In the genomic region with DNA sequence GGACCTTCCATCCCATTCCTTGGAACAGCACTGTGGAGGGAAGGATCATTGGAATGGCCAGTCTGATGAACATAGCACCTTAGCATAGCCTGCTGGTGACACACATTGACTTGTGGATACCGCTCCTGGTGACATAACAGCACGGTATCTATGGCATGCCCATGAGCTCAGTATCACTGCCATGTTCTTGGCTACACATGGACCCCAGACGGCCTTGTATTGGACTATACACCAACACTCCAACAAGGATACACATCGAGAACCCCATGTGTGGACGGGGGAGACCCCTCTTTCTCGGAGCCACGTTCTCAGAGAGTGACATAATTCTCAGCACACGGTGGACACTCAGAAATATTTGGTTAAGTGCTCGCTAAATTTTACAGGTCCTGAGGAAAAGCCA, we compare ENCODE assay signal across 21 mouse cellular contexts. TPM values are rescaled to one million over a fixed set of nuclear protein-coding genes. Genes with fewer than 3 reads are reported as not detected.
DNase-seq lines count a peak whose midpoint lies in the region; ATAC-seq lines count a peak whose summit lies in the region.
"Had no signal": no experiment of that assay in that cellular context is flagged by ENCODE, and none has a peak within 500 bp of the region (broad histone marks: within the 10 kb centered on the region; RNA-seq: fewer than 3 reads in every experiment).

No protein-coding gene starts in this region.

- 84% methylated on average over 9 of the region's 9 CpGs for WGBS in heart, embryonic 10.5 days
- 93% methylated on average over 9 of the region's 9 CpGs for WGBS in midbrain, embryonic 10.5 days
- 93% methylated on average over 9 of the region's 9 CpGs for WGBS in midbrain, embryonic 13.5 days
- WGBS in liver, embryonic 13.5 days (ENCODE audit: insufficient replicate concordance) = 73% methylated on average over 9 of the region's 9 CpGs

- H3K36me3 ChIP-seq in heart, embryonic 10.5 days = no peaks in the 10 kb centered on the region
- no peaks in the 10 kb centered on the region for H3K36me3 ChIP-seq in midbrain, embryonic 10.5 days
- no peaks in the 10 kb centered on the region for H3K36me3 ChIP-seq in midbrain, embryonic 13.5 days
- no peaks in the 10 kb centered on the region for H3K36me3 ChIP-seq in liver, embryonic 13.5 days
- H3K36me3 ChIP-seq: embryonic facial prominence, embryonic 12.5 days; heart, embryonic 15.5 days; hindbrain, embryonic 10.5 days had no signal

- ATAC-seq in midbrain, embryonic 13.5 days = no peak
- ATAC-seq in liver, embryonic 13.5 days (ENCODE audit: low read depth) = no peak

- no peak for DNase-seq in heart, embryonic 10.5 days (ENCODE audit: low spot score)
- no peak for DNase-seq in heart, postnatal 36 days
- DNase-seq in midbrain, embryonic 10.5 days (ENCODE audit: low spot score) = no peak
- no peak for DNase-seq in liver, embryonic 13.5 days
- DNase-seq in natural killer cell, adult 2 months (ENCODE audit: low spot score in 2 of 2) = no peak
- no peak for DNase-seq in ovary, postnatal 36 days (ENCODE audit: low spot score)
- DNase-seq: cerebellum, adult 9-10 months; gastrocnemius, postnatal 10 days; kidney, adult 11 months; kidney, postnatal 10 days; right cerebral cortex, postnatal 14 days; spleen, adult 18-20 months; thymus, adult 2 months had no signal

- peak overlapping the region; percentile 37; the same call in 1 of the 2 replicates for H3K27ac ChIP-seq in heart, embryonic 10.5 days
- H3K27ac ChIP-seq in midbrain, embryonic 10.5 days (replicated peaks) = peak overlapping the region; percentile 1; the same call in 1 of the 2 replicates
- H3K27ac ChIP-seq in midbrain, embryonic 13.5 days = no peak overlapping the region
- peak overlapping the region; percentile 100 for H3K27ac ChIP-seq in liver, embryonic 13.5 days
- H3K27ac ChIP-seq: embryonic facial prominence, embryonic 12.5 days; heart, embryonic 15.5 days; hindbrain, postnatal 0 days; layer of hippocampus, adult 2 months; macrophage had no signal

- peaks cover 27% of the 10 kb centered on the region for H3K4me1 ChIP-seq in heart, embryonic 10.5 days
- peaks cover 26% of the 10 kb centered on the region for H3K4me1 ChIP-seq in midbrain, embryonic 10.5 days
- H3K4me1 ChIP-seq in midbrain, embryonic 13.5 days (replicated peaks) = peaks cover 20% of the 10 kb centered on the region
- H3K4me1 ChIP-seq in liver, embryonic 13.5 days (replicated peaks) = peaks cover 68% of the 10 kb centered on the region

- no peak overlapping the region for H3K4me2 ChIP-seq in midbrain, embryonic 13.5 days (replicated peaks)
- peak overlapping the region; percentile 82 for H3K4me2 ChIP-seq in liver, embryonic 13.5 days
- H3K4me2 ChIP-seq: embryonic facial prominence, embryonic 12.5 days had no signal

- peaks cover 41% of the 10 kb centered on the region for H3K27me3 ChIP-seq in heart, embryonic 10.5 days (ENCODE audit: insufficient read depth, poor library complexity, severe bottlenecking)
- peaks cover 43% of the 10 kb centered on the region for H3K27me3 ChIP-seq in midbrain, embryonic 10.5 days (ENCODE audit: low read depth, poor library complexity, severe bottlenecking)
- peaks cover 22% of the 10 kb centered on the region for H3K27me3 ChIP-seq in midbrain, embryonic 13.5 days
- peaks cover 33% of the 10 kb centered on the region for H3K27me3 ChIP-seq in liver, embryonic 13.5 days
- H3K27me3 ChIP-seq: embryonic facial prominence, embryonic 12.5 days; heart, embryonic 15.5 days had no signal

- H3K9ac ChIP-seq in midbrain, embryonic 13.5 days (replicated peaks) = no peak overlapping the region
- H3K9ac ChIP-seq in liver, embryonic 13.5 days = peak overlapping the region; percentile 98
- H3K9ac ChIP-seq: embryonic facial prominence, embryonic 12.5 days; heart, embryonic 15.5 days had no signal

- no peak overlapping the region for H3K4me3 ChIP-seq in heart, embryonic 10.5 days
- no peak overlapping the region for H3K4me3 ChIP-seq in midbrain, embryonic 10.5 days
- H3K4me3 ChIP-seq in midbrain, embryonic 13.5 days (replicated peaks) = no peak overlapping the region
- peak overlapping the region; percentile 23 for H3K4me3 ChIP-seq in liver, embryonic 13.5 days (replicated peaks)
- H3K4me3 ChIP-seq: embryonic facial prominence, embryonic 12.5 days; heart, embryonic 15.5 days; hindbrain, embryonic 10.5 days; layer of hippocampus, adult 2 months had no signal

- intact Hi-C loops in heart, postnatal 36 days (cut with DNase I) = loop anchor here (10.0 kb wide), 1 partner anchor 464 kb away; the partner anchor contains the start of gene Ptprf

- H3K9me3 ChIP-seq in heart, embryonic 10.5 days = no peaks in the 10 kb centered on the region
- H3K9me3 ChIP-seq in midbrain, embryonic 10.5 days (replicated peaks) = no peaks in the 10 kb centered on the region
- H3K9me3 ChIP-seq in midbrain, embryonic 13.5 days = no peaks in the 10 kb centered on the region
- no peaks in the 10 kb centered on the region for H3K9me3 ChIP-seq in liver, embryonic 13.5 days (replicated peaks)
- H3K9me3 ChIP-seq: embryonic facial prominence, embryonic 12.5 days; heart, embryonic 15.5 days; hindbrain, embryonic 10.5 days had no signal

RNA-seq across cellular contexts. Expression of gene Slc6a9, which starts 3.5 kb away (rescaled TPM):
- 12.5 and 12.8 TPM in 2 replicates for polyA plus RNA-seq in heart, embryonic 10.5 days (2016; fragmentation: Nextera tagmentation; extraction: Ambion mirVana)
- 1 to 10 TPM; 4.3 to 4.7 TPM for total RNA-seq in heart, postnatal 36 days (2021)
- polyA plus RNA-seq in midbrain, embryonic 10.5 days (2016; fragmentation: Nextera tagmentation; extraction: Ambion mirVana) = 6.7 and 8.6 TPM in 2 replicates
- polyA plus RNA-seq in midbrain, embryonic 13.5 days (2015; fragmentation: Nextera tagmentation; extraction: Ambion mirVana) = 14.9 and 16.1 TPM in 2 replicates
- polyA plus RNA-seq in liver, embryonic 13.5 days (2015; fragmentation: Nextera tagmentation; extraction: Ambion mirVana) = 45.2 TPM in 2 replicates
- polyA plus RNA-seq: macrophage had no signal

RNA-seq across cellular contexts. Expression of gene Ccdc24, which starts 41.6 kb away (rescaled TPM):
- polyA plus RNA-seq in heart, embryonic 10.5 days (2016; fragmentation: Nextera tagmentation; extraction: Ambion mirVana) = 0.79 and 1.0 TPM in 2 replicates
- under 1 TPM; 0.08 to 0.33 TPM for total RNA-seq in heart, postnatal 36 days (2021)
- 1.1 and 2.2 TPM in 2 replicates for polyA plus RNA-seq in midbrain, embryonic 10.5 days (2016; fragmentation: Nextera tagmentation; extraction: Ambion mirVana)
- polyA plus RNA-seq in midbrain, embryonic 13.5 days (2015; fragmentation: Nextera tagmentation; extraction: Ambion mirVana) = 3.0 and 3.4 TPM in 2 replicates
- polyA plus RNA-seq in liver, embryonic 13.5 days (2015; fragmentation: Nextera tagmentation; extraction: Ambion mirVana) = 1.0 and 1.1 TPM in 2 replicates
- polyA plus RNA-seq: macrophage had no signal

RNA-seq across cellular contexts. Expression of gene B4galt2, which starts 52.5 kb away (rescaled TPM):
- polyA plus RNA-seq in heart, embryonic 10.5 days (2016; fragmentation: Nextera tagmentation; extraction: Ambion mirVana) = 14.2 and 17.7 TPM in 2 replicates
- total RNA-seq in heart, postnatal 36 days (2021) = 1 to 10 TPM; 4.7 to 5.2 TPM
- 24.8 and 27.9 TPM in 2 replicates for polyA plus RNA-seq in midbrain, embryonic 10.5 days (2016; fragmentation: Nextera tagmentation; extraction: Ambion mirVana)
- polyA plus RNA-seq in midbrain, embryonic 13.5 days (2015; fragmentation: Nextera tagmentation; extraction: Ambion mirVana) = 42.7 and 42.8 TPM in 2 replicates
- 1.8 and 1.9 TPM in 2 replicates for polyA plus RNA-seq in liver, embryonic 13.5 days (2015; fragmentation: Nextera tagmentation; extraction: Ambion mirVana)
- total RNA-seq: common myeloid progenitor, adult 5-6 weeks had no signal

RNA-seq across cellular contexts. Expression of gene Atp6v0b, which starts 56.3 kb away (rescaled TPM):
- polyA plus RNA-seq in heart, embryonic 10.5 days (2016; fragmentation: Nextera tagmentation; extraction: Ambion mirVana) = 208 and 209 TPM in 2 replicates
- total RNA-seq in heart, postnatal 36 days (2021) = 100 to 1,000 TPM; 116 to 120 TPM
- polyA plus RNA-seq in midbrain, embryonic 10.5 days (2016; fragmentation: Nextera tagmentation; extraction: Ambion mirVana) = 193 and 213 TPM in 2 replicates
- 458 and 469 TPM in 2 replicates for polyA plus RNA-seq in midbrain, embryonic 13.5 days (2015; fragmentation: Nextera tagmentation; extraction: Ambion mirVana)
- 158 and 159 TPM in 2 replicates for polyA plus RNA-seq in liver, embryonic 13.5 days (2015; fragmentation: Nextera tagmentation; extraction: Ambion mirVana)
